Mouse (Mus musculus) thymus, postnatal 36 days (tissue): Measurements from ENCODE around the gene Snap47.
A peak's percentile ranks its signal among the peaks of the same experiment; 100 is the strongest.

Source experiments
- DNase-seq, 2 experiments: peaks; one replicate each; pipeline ENCODE4 v3.0.0; 2022; ENCODE audit warnings: mixed read lengths in 2 of 2

Snap47 gene

GRCm38 (mm10) chr11:59451086-59451485 is at the start of gene Snap47:
Gene Snap47 (minus strand): TSS chr11:59451186.
- DNase-seq = no peak

GRCm38 (mm10) chr11:59497747-59498146 is 46.8 kb upstream of the Snap47 start:
- DNase-seq = no peak

GRCm38 (mm10) chr11:59496672-59497310 is 45.8 kb upstream of the Snap47 start:
- DNase-seq = no peak

- no peak for DNase-seq
Measured at GRCm38 (mm10) chr11:59486222-59486621, 35.2 kb upstream of the Snap47 start.

- no peak for DNase-seq
Measured at GRCm38 (mm10) chr11:59485641-59486040, 34.7 kb upstream of the Snap47 start.

- peak in 1 of 2 experiments; percentile 23 for DNase-seq
Measured at GRCm38 (mm10) chr11:59483212-59483611, 32.2 kb upstream of the Snap47 start.

- DNase-seq = no peak
Measured at GRCm38 (mm10) chr11:59477240-59477639, 26.3 kb upstream of the Snap47 start.

GRCm38 (mm10) chr11:59472326-59472677 is 21.3 kb upstream of the Snap47 start, which contains the start of gene Zfp867:
Gene Zfp867 (minus strand): TSS chr11:59472474.
- DNase-seq = peak; percentile 83 to 84

- peak in 1 of 2 experiments; percentile 11 for DNase-seq
Measured at GRCm38 (mm10) chr11:59471413-59472325, 20.7 kb upstream of the Snap47 start.

GRCm38 (mm10) chr11:59460459-59460858 is 9.5 kb upstream of the Snap47 start:
- DNase-seq = no peak

GRCm38 (mm10) chr11:59458973-59459372 is 8.0 kb upstream of the Snap47 start:
- DNase-seq = no peak

GRCm38 (mm10) chr11:59456891-59457290 is 5.9 kb upstream of the Snap47 start:
- DNase-seq = no peak

GRCm38 (mm10) chr11:59456346-59456745 is 5.4 kb upstream of the Snap47 start:
- DNase-seq = no peak

GRCm38 (mm10) chr11:59450230-59450771 is 685 bp downstream of the Snap47 start:
- peak; percentile 69 to 72 for DNase-seq

GRCm38 (mm10) chr11:59449741-59450229 is 1.2 kb downstream of the Snap47 start, which contains the start of gene Jmjd4:
Gene Jmjd4 (plus strand): TSS chr11:59450045.
- DNase-seq = peak; percentile 91 to 92

GRCm38 (mm10) chr11:59443102-59443501 is 7.9 kb downstream of the Snap47 start:
- no peak for DNase-seq

- DNase-seq = no peak
Measured at GRCm38 (mm10) chr11:59437954-59438353, 13.0 kb downstream of the Snap47 start.

GRCm38 (mm10) chr11:59432261-59432660 is 18.7 kb downstream of the Snap47 start:
- DNase-seq = no peak

GRCm38 (mm10) chr11:59429959-59430358 is 21.0 kb downstream of the Snap47 start:
- DNase-seq = no peak

- DNase-seq = no peak
Measured at GRCm38 (mm10) chr11:59428057-59428660, 22.8 kb downstream of the Snap47 start.

GRCm38 (mm10) chr11:59425671-59426101 is 25.3 kb downstream of the Snap47 start:
- peak; percentile 67 to 78 for DNase-seq

GRCm38 (mm10) chr11:59423010-59423588 is 27.9 kb downstream of the Snap47 start:
- DNase-seq = no peak
